Mouse (Mus musculus) gastrocnemius, adult 18-20 months (tissue): ENCODE data around the gene Olfr1386. TPM values are rescaled to one million over a fixed set of nuclear protein-coding genes. Genes with fewer than 3 reads are reported as not detected.
"Not testable (repeated sequence)": the region's sequence is repeated elsewhere in the genome, so short reads cannot be mapped to it uniquely, and the experiment has no call there.

Source experiments
- DNase-seq: peaks from one replicate; pipeline ENCODE4 v3.0.0; 2021; ENCODE audit warnings: low spot score
- long read RNA-seq, 2 experiments: library from polyadenylated mRNA; stranded (forward); transcript quantifications; one replicate each; pipeline ENCODE4 v2.0.0; 2021
- total RNA-seq, 2 experiments: library from RNA; stranded (reverse); gene quantifications; 2 replicates each; pipeline ENCODE4 v1.2.3; 2021

The Olfr1386 gene
- total RNA-seq = not detected
- long read RNA-seq, experiment 1 = 0 reads
- long read RNA-seq, experiment 2 = 0 reads

- not testable (repeated sequence) for DNase-seq
Observed at GRCm38 (mm10) chr11:49464746-49465145, at the start of gene Olfr1386. Gene Olfr1386 (plus strand): TSS chr11:49465046.

DNA sequence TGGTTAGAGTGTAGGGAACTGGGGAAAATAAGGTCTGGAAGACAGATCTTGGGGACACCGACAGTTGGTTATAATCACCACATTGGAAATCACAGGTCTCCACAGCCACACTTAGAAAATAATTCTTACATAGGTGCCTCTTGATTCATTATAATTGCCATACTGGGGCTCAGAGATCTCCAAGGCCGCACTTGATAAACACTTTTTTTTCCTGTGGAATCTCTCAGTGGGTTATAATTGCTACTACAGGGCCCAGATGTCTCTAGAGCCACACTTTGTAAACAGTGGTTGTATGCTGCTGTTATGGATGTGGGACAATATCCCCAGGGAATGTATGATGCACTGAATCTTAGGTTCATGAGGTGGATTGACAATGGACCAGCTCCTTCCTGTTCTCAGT lies 42.1 kb upstream of the Olfr1386 start, which contains the start of gene Olfr1389:
Gene Olfr1389, plus strand, starts transcription at position 301 of the 400 bp plus-strand sequence.
- no peak for DNase-seq

DNA sequence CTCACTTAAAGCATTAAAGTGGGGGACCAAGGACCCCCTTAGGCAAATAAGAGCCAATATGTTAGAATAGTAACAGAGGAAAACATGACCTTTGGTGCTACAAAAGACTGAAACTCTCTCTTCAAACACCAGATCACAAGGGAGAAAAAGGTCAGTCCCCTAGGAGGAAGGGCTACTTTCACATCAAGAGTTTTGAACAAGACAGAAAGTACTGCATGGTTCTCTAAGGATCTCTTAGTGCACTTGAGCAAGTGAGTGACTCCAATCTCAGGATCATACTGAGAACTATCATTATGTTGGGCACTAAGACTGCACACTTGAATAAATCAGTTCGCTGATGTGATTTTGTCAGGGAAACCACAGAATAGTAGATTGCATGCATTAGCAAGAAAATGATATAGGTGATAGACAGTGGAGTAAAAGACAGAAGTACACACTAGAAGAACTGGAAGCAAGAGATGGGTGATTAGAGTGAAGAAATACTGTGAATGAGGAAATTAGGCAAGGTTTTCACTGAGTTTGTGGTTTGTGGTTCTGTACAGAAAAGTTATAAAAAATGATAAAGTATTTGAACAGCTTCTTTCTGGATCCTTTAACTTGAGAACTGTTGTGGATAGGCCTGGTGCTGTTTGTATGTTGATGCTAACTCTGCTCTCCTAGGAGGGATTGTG lies 39.5 kb upstream of the Olfr1386 start:
- DNase-seq = no peak

DNA sequence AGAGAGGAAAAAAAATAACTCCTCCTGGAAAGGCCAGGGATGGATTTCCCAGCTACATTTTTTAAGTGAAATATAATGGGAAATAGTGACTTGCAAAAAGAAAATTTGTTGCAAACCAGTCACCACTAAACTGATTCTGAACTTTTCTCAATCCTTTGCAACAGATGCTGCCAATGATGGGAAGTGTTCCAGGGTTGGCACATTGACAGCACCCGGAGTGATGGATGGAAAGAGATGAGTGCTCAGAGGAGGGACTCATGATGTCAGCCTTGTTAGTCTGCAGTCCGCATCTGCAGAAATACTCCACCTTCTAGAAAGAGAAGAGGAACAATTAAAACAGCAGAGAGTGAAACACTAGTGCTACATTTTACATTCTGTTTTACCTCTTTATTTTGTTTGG lies 35.2 kb upstream of the Olfr1386 start:
- no peak for DNase-seq

GRCm38 (mm10) chr11:49436411-49436810 lies 28.4 kb upstream of the Olfr1386 start, which contains the start of gene Olfr1388:
Gene Olfr1388 (plus strand): TSS chr11:49436624.
- no peak for DNase-seq

DNA sequence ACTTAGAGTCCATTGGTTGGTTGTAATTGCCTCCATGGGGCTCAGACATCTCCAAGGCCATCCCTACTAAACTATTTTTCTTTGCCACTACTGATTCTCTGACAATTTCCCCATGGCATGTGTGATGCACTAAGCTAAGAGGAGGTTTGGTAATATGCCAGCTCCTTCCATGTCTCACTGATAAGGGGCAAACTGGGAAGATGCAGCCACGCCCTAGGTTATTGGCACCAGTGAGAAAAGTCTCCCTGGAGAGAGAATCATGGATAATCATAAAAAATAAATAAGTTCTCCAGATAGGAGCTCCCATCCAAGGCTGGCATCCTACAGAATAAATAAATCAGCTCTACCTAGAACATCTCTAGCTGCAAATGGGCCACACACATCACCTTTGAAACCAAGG lies 9.8 kb upstream of the Olfr1386 start, which contains the start of gene Olfr1387:
Gene Olfr1387, plus strand, starts transcription at position 301 of the 400 bp plus-strand sequence.
- no peak for DNase-seq

DNA sequence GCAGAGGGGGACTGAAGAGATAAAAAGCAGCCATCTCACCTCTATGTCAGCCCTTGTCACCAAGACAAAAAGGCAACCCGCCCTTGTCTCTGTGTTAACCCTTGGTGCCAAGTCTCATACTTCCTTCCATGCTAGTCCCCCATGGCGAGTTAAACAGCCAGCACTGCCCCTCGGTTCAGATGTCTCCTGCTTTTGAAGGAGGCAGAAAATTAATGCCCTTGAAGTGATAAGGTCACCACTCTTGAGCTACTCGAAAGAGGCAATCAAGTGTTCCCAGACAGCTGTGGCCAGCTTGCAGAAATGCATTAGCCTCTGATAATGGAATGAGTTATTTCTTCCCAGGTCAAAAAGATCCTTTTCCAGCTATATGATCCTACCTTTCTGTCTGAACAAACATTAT lies 21.1 kb downstream of the Olfr1386 start:
- DNase-seq = no peak

- DNase-seq = not testable (repeated sequence)
Observed at GRCm38 (mm10) chr11:49488770-49489169, 23.9 kb downstream of the Olfr1386 start, which contains the start of gene Olfr1385. Gene Olfr1385 (plus strand): TSS chr11:49489070.

GRCm38 (mm10) chr11:49518086-49518485 lies 53.2 kb downstream of the Olfr1386 start:
- no peak for DNase-seq

- DNase-seq = no peak
Observed at GRCm38 (mm10) chr11:49519348-49519747, 54.5 kb downstream of the Olfr1386 start, which contains the start of gene Olfr1383. Gene Olfr1383 (plus strand): TSS chr11:49519648.

Other genes with a start within 250 kb of the Olfr1386 start
- 10 to 100 TPM; 41.0 to 49.9 TPM for gene Mgat1, start 220.9 kb upstream of the Olfr1386 start, total RNA-seq
- under 1 TPM in 1 of 2 experiments, not detected in 1; 0.09 TPM for gene Olfr1393, start 186.7 kb upstream of the Olfr1386 start, total RNA-seq
- not detected for gene Olfr1392, start 179.8 kb upstream of the Olfr1386 start, total RNA-seq
- gene Olfr10, start 160.3 kb upstream of the Olfr1386 start, total RNA-seq = not detected
- gene Olfr1391, start 142.3 kb upstream of the Olfr1386 start, total RNA-seq = not detected
- not detected for gene Olfr1390, start 129.9 kb upstream of the Olfr1386 start, total RNA-seq
- not detected for gene Olfr1389, start 42.0 kb upstream of the Olfr1386 start, total RNA-seq
- under 1 TPM in 1 of 2 experiments, not detected in 1; 0.07 TPM for gene Olfr1388, start 28.4 kb upstream of the Olfr1386 start, total RNA-seq
- gene Olfr1387, start 9.7 kb upstream of the Olfr1386 start, total RNA-seq = not detected
- gene Olfr1385, start 24.0 kb downstream of the Olfr1386 start, total RNA-seq = not detected
- gene Olfr1384, start 41.7 kb downstream of the Olfr1386 start, total RNA-seq = not detected
- under 1 TPM in 1 of 2 experiments, not detected in 1; 0.30 TPM for gene Olfr1383, start 54.6 kb downstream of the Olfr1386 start, total RNA-seq
- gene Olfr1382, start 63.2 kb downstream of the Olfr1386 start, total RNA-seq = not detected
- not detected for gene Olfr1381, start 78.4 kb downstream of the Olfr1386 start, total RNA-seq
- not detected for gene Olfr1380, start 91.8 kb downstream of the Olfr1386 start, total RNA-seq
- gene Flt4, start 144.2 kb downstream of the Olfr1386 start, total RNA-seq = 1 to 10 TPM; 2.3 to 3.9 TPM
- not detected for gene Scgb3a1, start 198.6 kb downstream of the Olfr1386 start, total RNA-seq
- gene Cnot6, start 247.7 kb downstream of the Olfr1386 start, total RNA-seq = 10 to 100 TPM; 10.4 to 10.7 TPM